Mouse (Mus musculus) CD4-positive, CD25-positive, alpha-beta regulatory T cell (primary cell): ENCODE measurements around the gene Gm6614. TPM values are rescaled to one million over a fixed set of nuclear protein-coding genes. Genes with fewer than 3 reads are reported as not detected.

Source experiments
- polyA plus RNA-seq: library from polyadenylated mRNA; unstranded; fragments of 100-300 nt; shearing (Covaris generic); gene quantifications from one replicate; pipeline ENCODE4 v1.2.1, GENCODE M21; 2017

Gm6614 gene
- polyA plus RNA-seq = not detected

DNA sequence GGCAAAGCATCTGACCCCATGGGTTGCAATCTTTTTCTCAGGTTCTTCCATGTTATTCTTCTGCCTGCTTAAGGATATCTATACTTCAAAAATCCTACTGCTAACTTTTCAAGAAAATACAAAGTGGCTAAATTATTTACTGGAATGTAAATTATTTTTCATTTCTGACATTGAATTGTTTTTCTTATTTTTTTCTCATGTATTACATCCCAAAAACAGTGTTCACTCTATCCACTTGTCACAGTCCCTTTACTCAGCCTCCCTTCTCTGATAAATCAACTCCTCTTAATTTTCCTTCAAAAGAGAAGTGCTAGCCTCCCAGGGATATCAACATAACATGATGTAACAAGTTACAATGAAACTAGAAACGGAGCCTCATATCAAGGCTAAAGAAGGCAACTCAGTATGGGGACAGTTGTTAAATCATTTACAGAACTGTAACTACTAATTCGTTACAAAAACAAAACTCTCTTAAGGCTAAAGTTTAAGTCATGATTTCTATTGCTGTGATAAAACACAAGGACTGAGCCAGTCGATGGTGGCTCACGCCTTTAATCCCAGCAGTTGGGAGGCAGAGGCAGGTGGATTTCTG, at the start of gene Gm6614:
Gm6614 (minus strand) TSS at position 51 of the 592 bp plus-strand sequence.

DNA sequence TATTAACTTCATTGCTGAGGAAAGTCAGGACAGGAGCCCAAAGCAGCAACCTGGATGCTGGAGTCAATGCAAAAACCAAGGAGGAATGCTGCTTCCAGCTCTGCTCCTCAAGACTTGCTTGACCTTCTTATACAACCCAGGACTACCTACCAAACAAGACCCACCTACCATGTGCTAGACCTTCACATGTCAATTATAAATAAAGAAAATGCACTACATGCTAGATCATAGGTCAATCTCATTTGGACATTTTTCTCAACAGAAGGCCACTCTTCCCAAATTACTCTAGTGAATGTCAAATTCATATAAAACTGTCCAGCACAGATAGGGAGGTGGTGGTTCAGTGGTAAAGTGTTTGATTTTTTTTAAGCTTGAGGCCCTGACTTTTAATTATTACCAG, 64.4 kb downstream of the Gm6614 start, which contains the start of gene Slco1a1:
Slco1a1 (minus strand) TSS at position 101 of the 400 bp plus-strand sequence.

Other genes with a start within 250 kb of the Gm6614 start
- gene Gm5724, start 237.6 kb downstream of the Gm6614 start, polyA plus RNA-seq = 0.07 TPM
- 0.20 TPM for gene Slco1a4, start 155.2 kb downstream of the Gm6614 start, polyA plus RNA-seq
- gene Slco1a1, start 64.5 kb downstream of the Gm6614 start, polyA plus RNA-seq = not detected
- gene Slco1a6, start 197.1 kb upstream of the Gm6614 start, polyA plus RNA-seq = 0.69 TPM